20 mouse cellular contexts compared by ENCODE assay signal in genomic region chr8:35147967-35148366, GRCm38 (mm10).
DNase-seq lines count a peak whose midpoint lies in the region; ATAC-seq lines count a peak whose summit lies in the region.
"Had no signal": no experiment of that assay in that cellular context is flagged by ENCODE, and none has a peak within 500 bp of the region (broad histone marks: within the 10 kb centered on the region; RNA-seq: fewer than 3 reads in every experiment).

No protein-coding gene starts in this region.

- ATAC-seq in activated CD4-positive, CD25-positive, alpha-beta regulatory T cell, adult 4 months: peak; percentile 54
- no peak for ATAC-seq in megakaryocyte-erythroid progenitor cell, adult 5-6 weeks (replicated peaks; ENCODE audit: low FRiP score, low TSS enrichment, poor library complexity, severe bottlenecking)
- ATAC-seq: forebrain, embryonic 14.5 days; forebrain, embryonic 16.5 days; Patski had no signal

- peak; percentile 14 for DNase-seq in heart, adult 11 months
- DNase-seq in heart, postnatal 14 days: no peak
- DNase-seq in CD4-positive, CD25-positive, alpha-beta regulatory T cell, adult 2 months (ENCODE audit: low read depth, low spot score): peak; percentile 16
- DNase-seq in urinary bladder, postnatal 14 days (ENCODE audit: low spot score): no peak
- DNase-seq: adrenal gland, adult 2 months; adrenal gland, postnatal 10 days; adrenal gland, postnatal 25 days; B cell, adult 2 months; cerebellum, adult 11 months; cerebellum, adult 18-20 months; cerebellum, adult 8-10 months; cerebellum, adult 9-11 months; cerebellum, postnatal 14 days; cerebellum, postnatal 36 days; embryo, embryonic 11 days had no signal

- intact Hi-C loops in heart, postnatal 14 days (cut with DNase I): no loop called here

Comparison
In these comparisons a context has a peak if more than half of its experiments do, and no peak if none do; other contexts are left out.
1. DNase-seq: peak in heart, adult 11 months (single experiment) and CD4-positive, CD25-positive, alpha-beta regulatory T cell, adult 2 months (single experiment); none in heart, postnatal 14 days (0 of 2) and urinary bladder, postnatal 14 days (single experiment).